ENCODE assay signal across 8 mouse cellular contexts in genomic region chr14:48246236-48246635, GRCm38 (mm10).
DNase-seq lines count a peak whose midpoint lies in the region; ATAC-seq lines count a peak whose summit lies in the region.

No protein-coding gene starts in this region.

- H3K27me3 ChIP-seq in heart, embryonic 12.5 days (replicated peaks): peaks cover 43% of the 10 kb centered on the region

- no peaks in the 10 kb centered on the region for H3K4me1 ChIP-seq in heart, embryonic 12.5 days (replicated peaks)

- no peak overlapping the region for H3K27ac ChIP-seq in heart, embryonic 12.5 days (ENCODE audit: poor library complexity, severe bottlenecking)

- H3K4me2 ChIP-seq in heart, embryonic 12.5 days: no peak overlapping the region

- no peak overlapping the region for H3K4me3 ChIP-seq in heart, embryonic 12.5 days

- no peak overlapping the region for H3K9ac ChIP-seq in heart, embryonic 12.5 days

- intact Hi-C loops in heart, postnatal 25 days (cut with DNase I): no loop called here

- no peaks in the 10 kb centered on the region for H3K9me3 ChIP-seq in heart, embryonic 12.5 days (replicated peaks)

- H3K36me3 ChIP-seq in heart, embryonic 12.5 days: 0 out of 2 replicates have a peak, but pooled peaks cover 4% of the 10 kb centered on the region

- WGBS in heart, embryonic 12.5 days: 55% methylated on average over 3 of the region's 3 CpGs

- ATAC-seq in heart, embryonic 12.5 days (ENCODE audit: insufficient number of reproducible peaks, low FRiP score): 0 out of 2 replicates have a peak, but pooled peaks have one; percentile 51
- peak; percentile 95 for ATAC-seq in megakaryocyte, adult 5-6 weeks (ENCODE audit: poor library complexity, severe bottlenecking)

- DNase-seq in heart, adult 11 months: peak; percentile 95
- DNase-seq in heart, postnatal 25 days (ENCODE audit: low spot score): no peak
- DNase-seq in A20 (ENCODE audit: low read depth, low spot score): peak; percentile 10
- DNase-seq in yolk sac, embryonic 10.5 days (ENCODE audit: low spot score): peak; percentile 17
- no peak for DNase-seq in cerebellum, adult 8-10 months
- no peak for DNase-seq in kidney, postnatal 10 days

Comparison
In these comparisons a context has a peak if more than half of its experiments do, and no peak if none do; other contexts are left out.
1. DNase-seq: peak in heart, adult 11 months (single experiment), A20 (single experiment) and yolk sac, embryonic 10.5 days (single experiment); none in heart, postnatal 25 days (single experiment), cerebellum, adult 8-10 months (single experiment) and kidney, postnatal 10 days (single experiment).